Mouse (Mus musculus) liver (tissue): ENCODE data around the gene Zfp423.

Experiments
- DNase-seq: peaks from one replicate; pipeline ENCODE4 v3.0.0-alpha.2; 2020; ENCODE audit warnings: mixed read lengths

Gene Zfp423

DNA sequence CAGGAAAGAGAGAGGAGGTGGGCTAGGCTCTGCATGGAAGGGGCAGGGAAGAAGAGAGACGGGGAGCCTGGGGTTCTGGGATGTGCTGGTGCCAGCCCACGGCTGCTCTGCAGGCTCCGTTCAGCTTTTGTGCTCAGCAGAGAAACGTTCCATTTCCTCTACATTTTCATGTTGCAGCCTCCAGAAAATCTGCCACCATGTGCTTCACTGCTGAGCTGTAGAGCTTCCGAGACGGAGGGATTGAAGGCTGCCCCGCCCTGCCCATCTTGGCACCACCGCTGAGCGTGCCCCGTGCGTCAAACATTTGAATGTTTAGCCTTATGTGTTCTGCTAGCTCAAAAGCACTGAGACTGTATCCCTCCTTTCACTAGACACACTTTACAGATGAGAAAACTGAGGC is 159.3 kb downstream of the Zfp423 start:
- no peak for DNase-seq

DNA sequence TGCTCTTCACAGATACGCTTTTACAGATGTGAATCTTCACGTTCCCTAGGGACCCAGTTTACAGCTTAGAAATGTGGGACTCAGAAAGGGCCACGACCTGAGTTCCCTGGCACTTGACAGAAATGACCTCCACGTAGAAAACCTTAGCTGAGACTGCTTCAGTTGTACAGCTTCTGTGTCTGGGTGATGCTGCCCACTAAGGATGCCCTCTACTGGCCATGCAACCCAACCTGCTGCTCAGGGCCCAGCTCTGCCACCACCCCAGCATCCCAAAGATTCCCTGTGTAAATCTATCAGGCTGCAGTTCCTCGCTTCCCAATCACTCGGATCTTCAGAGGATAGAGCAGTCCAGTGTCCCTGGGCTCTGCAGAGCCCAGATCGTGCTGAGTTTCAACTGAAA is 163.2 kb downstream of the Zfp423 start:
- no peak for DNase-seq

DNA sequence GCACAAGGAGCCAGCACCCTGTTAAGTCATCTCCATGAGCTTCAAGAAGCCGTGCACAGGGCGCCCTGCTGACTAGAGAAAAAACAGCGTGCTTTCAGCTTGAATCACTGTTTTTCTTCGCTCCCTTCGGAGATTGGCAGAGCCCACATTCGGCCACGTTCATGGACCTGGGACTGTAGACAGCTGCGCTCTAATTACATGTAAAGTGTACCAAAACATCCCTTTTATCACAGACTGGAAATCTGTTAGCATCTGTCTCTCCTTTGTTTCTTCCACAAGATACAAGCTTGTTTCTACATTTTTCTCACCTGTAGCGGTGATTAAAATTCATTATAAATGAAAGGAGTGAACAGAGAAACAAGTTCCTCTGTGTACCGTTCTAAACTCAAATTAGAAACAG is 164.8 kb downstream of the Zfp423 start:
- DNase-seq: no peak

- DNase-seq: no peak
These were observed 168.3 kb downstream of the Zfp423 start for GRCm38 (mm10) chr8:87791103-87791502.

- no peak for DNase-seq
These were observed 174.6 kb downstream of the Zfp423 start for GRCm38 (mm10) chr8:87784641-87785439.

DNA sequence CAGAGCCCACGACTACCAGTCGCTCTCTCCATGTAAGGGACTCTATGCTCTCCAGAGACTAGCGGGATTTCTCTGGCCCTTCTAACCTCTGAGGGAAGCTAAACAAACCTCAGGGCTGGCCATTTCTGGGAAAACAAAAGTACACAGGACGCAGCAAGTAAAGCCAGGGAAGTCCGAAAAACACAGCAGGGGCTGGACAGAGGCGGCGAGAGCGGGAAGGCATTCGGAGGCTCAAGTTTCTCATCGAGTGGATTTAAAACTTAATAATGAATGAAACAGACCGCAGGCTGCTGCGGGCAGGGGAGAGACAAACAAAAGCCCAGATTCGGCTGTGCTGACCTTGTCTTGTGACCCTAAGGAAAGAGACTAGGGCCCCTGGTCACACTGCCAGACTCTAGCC is 175.2 kb downstream of the Zfp423 start:
- no peak for DNase-seq

DNA sequence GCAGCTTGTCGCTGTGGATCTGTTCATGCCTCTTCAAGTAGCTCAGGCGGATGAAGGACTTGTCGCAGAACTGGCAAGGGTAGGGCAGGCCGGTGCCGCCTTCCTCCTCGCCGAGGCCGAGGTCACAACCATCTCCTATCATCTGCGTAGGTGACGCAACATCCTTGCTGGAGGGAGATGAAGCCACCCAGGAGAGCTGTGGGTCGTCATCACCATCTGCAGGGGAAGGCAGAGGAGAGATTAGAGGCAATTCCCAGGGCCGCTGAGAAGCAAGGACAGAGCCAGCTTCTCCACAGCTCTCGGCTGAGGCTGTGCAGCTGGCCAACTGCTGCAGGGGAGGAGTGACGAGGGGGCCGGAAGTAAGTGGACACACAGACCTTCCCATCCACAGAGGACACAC is 176.2 kb downstream of the Zfp423 start:
- no peak for DNase-seq

DNA sequence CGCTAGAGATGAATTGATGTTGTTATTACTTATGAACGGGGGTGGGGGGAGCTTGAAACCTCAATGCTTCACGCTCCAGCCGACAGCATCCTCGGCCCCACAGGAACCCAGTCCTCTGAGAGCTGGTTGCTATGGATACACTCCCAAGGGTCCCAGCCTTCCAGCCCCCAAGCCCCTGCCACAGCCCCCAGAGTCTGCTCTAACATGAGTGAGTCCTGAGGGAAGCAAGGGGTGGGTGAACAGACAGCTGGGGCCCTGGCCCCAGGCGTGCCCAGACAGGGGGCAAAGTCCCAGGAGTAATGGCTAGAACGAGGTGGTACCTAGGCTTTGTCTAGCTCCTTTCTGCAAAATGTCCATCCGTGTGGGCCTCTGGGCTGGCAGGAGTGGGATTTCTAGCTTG is 181.8 kb downstream of the Zfp423 start:
- no peak for DNase-seq

DNA sequence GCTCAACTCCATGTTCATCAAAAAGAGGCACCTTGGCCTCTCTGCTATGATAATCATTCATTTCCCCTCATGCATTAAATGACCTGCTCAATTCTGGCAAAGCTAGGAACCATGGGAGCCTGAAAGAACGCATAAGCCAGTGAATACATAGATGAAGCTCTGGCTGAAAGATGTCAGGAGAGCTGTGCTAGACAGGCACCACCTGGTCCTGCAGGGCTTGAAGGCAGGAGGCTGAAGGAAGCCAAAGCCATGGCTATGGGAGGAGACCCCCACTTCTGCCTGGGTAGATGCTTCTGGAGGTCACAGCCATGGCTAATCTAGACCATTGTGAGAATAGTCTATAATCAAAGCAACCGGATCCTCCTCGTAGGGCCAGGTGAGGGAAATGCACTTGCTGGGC is 183.5 kb downstream of the Zfp423 start:
- no peak for DNase-seq

GRCm38 (mm10) chr8:87774966-87775365 is 184.4 kb downstream of the Zfp423 start:
- DNase-seq: no peak

DNA sequence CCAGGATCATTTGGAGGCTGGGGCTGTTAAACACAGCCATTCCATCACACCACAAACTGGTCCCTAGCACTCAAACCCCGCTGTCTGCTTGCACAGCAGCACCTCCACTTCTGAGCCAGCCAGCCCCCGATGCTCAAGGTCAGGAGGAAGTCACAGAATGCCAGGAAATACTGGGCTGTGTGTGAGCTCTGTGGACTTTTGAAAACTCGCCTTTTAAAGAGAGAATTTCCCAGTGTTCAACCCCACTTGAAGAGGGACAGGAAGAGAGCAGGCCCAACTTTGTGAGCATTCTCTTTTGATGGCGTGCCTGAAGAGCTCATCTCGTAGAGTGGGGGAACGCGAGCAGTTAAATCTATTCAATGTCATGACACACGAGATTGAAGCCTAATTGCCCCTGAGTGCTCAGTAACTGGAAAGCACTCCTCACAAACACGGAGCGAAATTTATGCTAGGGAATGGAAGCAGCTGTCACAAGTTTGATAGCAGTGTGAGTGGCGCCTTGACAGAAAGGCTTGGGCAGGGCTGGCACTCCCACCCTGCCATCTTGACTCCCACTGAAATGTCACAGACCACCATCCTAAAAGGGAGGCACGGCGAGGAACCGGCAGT is 186.4 kb downstream of the Zfp423 start:
- no peak for DNase-seq

- no peak for DNase-seq
These were observed 191.5 kb downstream of the Zfp423 start for GRCm38 (mm10) chr8:87767882-87768281.

- DNase-seq: no peak
These were observed 194.1 kb downstream of the Zfp423 start for GRCm38 (mm10) chr8:87765276-87765675.

- DNase-seq: no peak
These were observed 200.6 kb downstream of the Zfp423 start for GRCm38 (mm10) chr8:87758750-87759149.

DNA sequence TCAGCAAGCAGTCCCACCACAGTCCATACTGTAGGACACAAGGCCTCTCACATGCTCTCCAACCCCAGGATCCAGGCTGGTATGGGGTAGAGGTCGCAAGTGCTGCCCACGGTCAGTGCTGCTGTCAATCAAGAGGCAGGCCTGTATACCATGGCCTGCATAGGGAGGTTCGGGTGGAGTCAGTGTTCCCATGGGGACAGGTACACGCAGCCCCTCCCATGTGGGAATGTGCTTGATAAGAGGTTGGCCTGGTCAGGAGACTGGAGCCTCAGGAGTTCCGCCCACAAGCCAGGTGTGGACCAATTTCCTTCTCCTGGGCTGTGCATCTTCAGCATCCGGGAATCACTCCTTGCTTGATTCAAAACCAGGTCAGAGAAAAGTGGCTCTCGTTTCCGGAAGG is 204.5 kb downstream of the Zfp423 start:
- no peak for DNase-seq

DNA sequence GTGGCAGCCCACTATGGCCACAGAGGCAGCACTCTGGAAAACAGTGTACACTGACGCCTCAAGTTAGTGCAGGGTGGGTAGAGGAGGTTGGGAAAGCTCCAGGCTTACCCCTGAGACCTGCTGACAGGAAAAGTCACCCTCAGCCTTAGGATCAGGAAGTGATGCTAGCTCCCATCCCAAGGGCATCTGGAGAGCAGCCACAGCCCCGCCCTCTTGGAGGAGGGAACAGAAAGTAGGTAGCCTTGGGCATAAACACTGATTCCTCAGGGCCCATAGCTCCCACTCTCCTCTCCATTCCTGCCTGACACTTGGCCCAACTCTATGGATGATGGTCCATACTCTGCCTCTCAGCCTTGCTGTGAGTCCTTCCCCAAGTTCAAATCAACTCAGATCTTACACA is 205.8 kb downstream of the Zfp423 start:
- no peak for DNase-seq

GRCm38 (mm10) chr8:87753148-87753547 is 206.2 kb downstream of the Zfp423 start:
- DNase-seq: no peak

DNA sequence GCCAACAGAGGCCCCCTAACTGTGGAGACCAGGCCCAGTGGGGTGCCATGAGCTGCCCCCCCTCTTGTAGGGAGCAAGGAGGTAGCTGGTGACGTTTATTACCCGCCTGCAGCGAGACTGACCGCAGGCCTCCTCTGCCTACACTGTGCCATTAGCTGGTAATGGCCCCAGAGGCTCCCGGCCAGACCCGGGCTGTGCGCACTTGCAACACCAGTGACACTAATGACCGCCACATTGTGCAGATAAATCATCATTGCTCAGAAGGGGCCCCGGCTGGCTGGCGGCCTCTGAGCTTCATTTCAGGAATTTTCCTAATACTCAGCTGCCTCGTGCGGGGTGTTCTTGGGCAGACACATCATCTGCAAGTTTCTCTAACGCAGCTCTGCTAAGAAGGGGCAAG is 206.7 kb downstream of the Zfp423 start:
- DNase-seq: no peak

GRCm38 (mm10) chr8:87747582-87747981 is 211.8 kb downstream of the Zfp423 start:
- DNase-seq: peak; percentile 8

- no peak for DNase-seq
These were observed 212.3 kb downstream of the Zfp423 start for GRCm38 (mm10) chr8:87747142-87747541.

- no peak for DNase-seq
These were observed 213.3 kb downstream of the Zfp423 start for GRCm38 (mm10) chr8:87746072-87746471.

GRCm38 (mm10) chr8:87745125-87745698 is 214.2 kb downstream of the Zfp423 start:
- DNase-seq: no peak

DNA sequence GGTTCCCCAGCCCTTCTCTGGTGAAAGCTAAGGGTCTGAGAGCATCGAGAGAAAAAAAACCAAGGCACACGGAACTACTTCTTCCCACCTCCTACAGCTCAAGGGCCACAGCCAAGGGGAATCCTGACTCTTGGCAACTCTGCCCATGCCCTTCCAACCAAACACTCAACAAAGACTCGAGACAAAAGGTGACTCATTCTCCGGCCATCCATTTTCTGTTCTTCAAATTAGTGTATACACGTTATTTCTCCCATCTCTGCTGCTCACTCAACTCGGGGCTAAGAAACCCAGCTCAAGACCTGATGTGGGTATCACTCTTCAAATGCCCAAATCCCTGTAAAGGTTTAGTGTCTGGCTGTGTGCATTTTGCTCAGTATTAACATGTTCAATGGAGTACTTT is 214.8 kb downstream of the Zfp423 start:
- DNase-seq: no peak

DNA sequence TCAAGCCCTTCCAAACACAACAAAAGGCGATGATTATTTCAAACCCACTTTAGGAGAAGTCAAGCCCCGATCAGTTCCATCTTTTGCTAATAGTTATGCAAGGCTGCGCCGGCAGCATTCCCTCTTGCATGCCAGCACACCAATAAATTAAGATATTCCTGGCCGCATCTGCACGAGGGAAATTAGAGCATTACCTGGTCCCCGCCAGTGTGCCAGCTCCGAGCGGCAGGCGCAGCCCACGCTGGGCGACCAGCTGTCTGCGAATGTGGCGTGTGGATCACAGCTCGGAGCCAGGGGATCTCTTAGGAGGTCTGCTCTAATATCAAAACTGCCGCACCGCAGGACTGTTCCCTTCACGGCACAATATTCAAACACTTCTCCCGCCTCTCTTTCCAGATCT is 217.4 kb downstream of the Zfp423 start:
- DNase-seq: no peak
